Mouse (Mus musculus): ENCODE results near the gene Snrpf.

Snrpf gene

GRCm38 (mm10) chr10:93589281-93589848 lies at the start of gene Snrpf:
Snrpf (minus strand) TSS chr10:93589706.
- DNase-seq (ENCODE audit: low read depth), result peak; percentile 98

DNA sequence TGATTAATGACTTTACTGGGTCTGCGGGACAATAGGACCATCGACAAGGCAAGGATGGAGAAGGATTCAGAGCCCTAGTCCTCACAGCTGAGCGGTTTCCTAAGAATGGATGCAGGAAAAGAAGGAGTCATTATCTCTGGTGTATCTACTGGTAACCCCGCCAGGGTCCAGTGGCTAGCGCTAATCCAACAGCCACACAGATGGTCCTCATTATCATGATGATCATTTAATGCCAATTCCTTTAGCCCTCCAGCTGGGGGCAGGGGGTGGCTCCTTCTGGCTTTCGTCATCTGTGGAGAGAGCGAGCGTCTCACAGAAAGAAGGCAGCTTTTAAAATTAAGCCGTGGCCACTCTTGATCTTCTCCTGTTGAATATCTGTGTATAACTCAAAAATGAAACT lies 46.4 kb upstream of the Snrpf start:
- no peak for DNase-seq (ENCODE audit: low read depth)

- no peak for DNase-seq (ENCODE audit: low read depth)
Measured at GRCm38 (mm10) chr10:93633971-93634370, 44.5 kb upstream of the Snrpf start.

DNA sequence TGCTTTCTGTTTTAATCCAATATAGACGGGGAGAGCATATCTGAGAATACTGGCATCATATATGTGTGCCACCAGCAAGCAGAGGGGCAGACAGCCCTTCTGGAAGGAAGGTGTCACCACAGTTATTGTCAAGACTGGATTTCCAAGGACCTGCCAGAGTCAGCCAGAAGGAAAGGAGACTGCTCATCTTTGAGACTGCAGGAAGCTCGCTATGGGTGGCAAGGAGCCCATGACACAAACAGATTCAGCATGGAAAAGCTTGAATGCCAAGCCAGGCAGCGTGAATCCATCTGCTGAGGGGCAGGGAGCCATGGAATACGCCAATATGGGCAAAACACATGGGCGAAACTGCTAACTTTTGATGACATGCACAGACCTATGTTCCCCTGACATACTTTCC lies 44.1 kb upstream of the Snrpf start:
- no peak for DNase-seq (ENCODE audit: low read depth)

DNA sequence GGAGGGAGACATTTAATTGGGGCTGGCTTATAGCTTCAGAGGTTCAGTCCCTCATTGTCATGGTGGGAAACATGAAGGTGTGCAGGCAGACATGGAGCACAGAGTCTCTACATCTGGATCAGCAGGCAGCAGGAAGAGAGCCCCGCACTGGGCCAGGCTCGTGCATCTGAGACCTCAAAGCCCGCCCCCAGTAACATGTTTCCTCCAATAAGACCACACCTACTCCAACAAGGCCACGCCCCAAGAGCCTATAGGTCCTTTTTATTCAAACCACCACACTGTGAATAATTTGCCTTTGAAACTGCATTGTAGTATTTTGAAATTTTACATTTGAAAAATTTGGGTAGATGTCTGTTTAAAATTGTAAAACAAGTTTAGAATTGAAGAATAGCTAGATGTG lies 42.6 kb upstream of the Snrpf start:
- DNase-seq (ENCODE audit: low read depth), result no peak

GRCm38 (mm10) chr10:93630310-93630709 lies 40.8 kb upstream of the Snrpf start:
- DNase-seq (ENCODE audit: low read depth), result no peak

- DNase-seq (ENCODE audit: low read depth), result no peak
Measured at GRCm38 (mm10) chr10:93624151-93624550, 34.6 kb upstream of the Snrpf start.

DNA sequence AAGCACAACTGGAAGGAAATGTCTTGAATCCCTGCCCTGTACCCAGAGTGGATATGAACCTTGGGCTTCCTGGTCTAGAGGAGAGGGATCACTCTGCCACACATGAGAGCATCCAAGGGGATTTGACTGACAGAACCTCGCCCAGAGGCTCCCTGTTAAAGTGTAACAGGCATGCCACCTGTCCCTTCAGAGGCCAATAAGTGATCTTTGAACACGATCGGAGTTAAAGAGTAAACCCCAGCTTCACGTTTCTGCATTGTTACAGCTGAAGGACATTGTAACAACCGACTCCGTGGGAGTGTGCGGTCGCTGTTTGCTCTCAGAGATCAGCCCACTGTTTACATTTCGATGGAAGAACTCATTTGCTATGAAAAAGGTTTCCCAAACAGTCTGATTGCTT lies 34.2 kb upstream of the Snrpf start:
- no peak for DNase-seq (ENCODE audit: low read depth)

GRCm38 (mm10) chr10:93620438-93621179 lies 31.1 kb upstream of the Snrpf start:
- no peak for DNase-seq (ENCODE audit: low read depth)

GRCm38 (mm10) chr10:93614850-93615249 lies 25.3 kb upstream of the Snrpf start:
- peak; percentile 60 for DNase-seq (ENCODE audit: low read depth)

DNA sequence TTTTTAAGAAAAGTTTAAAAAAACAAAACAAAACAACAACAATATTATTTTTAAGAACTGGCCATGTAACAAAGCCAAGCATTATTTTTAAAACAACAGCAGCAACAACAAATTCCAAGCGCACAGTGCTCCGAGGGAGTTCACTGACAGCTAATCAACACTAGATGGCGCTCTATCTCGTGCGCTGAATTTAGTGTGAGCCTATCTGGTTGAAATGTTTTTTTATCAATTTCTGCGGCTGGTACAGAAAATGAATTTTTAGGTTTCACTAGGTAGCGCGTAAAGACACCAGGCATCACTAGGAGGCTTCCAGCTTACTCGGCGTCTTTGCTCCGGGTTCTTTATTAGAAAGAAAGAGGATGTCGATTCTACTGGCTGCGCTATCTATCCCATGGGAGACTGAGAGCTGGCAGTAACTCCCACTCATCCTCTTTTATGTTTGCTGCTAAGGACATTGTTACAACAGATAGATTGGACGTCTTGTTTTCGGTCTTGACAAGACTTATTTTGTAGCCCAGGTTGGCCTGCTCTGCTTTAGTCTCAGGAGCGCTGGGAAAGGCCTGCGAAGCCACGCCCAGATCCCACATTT lies 22.0 kb upstream of the Snrpf start:
- peak; percentile 76 for DNase-seq (ENCODE audit: low read depth)

GRCm38 (mm10) chr10:93610896-93611295 lies 21.4 kb upstream of the Snrpf start:
- DNase-seq (ENCODE audit: low read depth), result no peak

- DNase-seq (ENCODE audit: low read depth), result no peak
Measured at GRCm38 (mm10) chr10:93609236-93609635, 19.7 kb upstream of the Snrpf start.

GRCm38 (mm10) chr10:93608051-93608450 lies 18.5 kb upstream of the Snrpf start:
- peak; percentile 65 for DNase-seq (ENCODE audit: low read depth)

DNA sequence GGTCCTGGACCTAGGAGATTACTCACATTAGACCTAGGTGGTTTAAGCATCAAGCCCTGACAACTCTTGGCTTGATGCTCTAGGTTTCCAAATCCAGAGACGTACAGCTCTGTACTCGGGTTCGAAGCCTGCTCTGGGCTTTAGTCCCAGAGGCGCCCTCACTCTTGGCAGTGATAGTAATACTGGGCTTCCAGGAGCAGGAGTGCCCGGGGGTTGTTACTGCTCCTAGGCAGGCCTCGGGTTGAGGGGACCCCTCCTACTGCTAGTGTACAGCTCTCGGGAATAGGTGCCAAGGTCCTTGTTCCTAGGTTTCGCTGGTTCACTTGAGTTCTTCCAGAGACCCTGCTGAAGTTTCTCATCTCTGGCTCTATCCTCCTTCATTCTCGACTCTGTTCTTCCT lies 16.8 kb upstream of the Snrpf start:
- no peak for DNase-seq (ENCODE audit: low read depth)

DNA sequence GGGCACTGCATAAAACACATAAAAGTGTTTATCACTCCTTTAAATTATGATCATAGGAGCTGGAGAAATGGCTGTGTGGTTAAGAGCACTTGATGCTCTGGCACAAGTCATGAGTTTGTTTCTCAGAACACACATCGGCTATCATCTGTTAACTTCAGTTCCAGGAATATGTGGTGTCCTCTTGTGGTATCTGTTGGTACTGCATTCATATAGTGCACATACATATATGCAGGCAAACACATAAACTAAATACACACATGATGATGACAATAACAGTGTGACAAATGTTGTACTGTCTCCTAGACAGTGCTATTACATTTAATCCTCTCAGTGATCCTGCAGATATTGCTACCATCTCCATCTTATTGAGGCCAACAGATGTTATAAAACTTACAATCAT lies 13.8 kb upstream of the Snrpf start:
- DNase-seq (ENCODE audit: low read depth), result peak; percentile 30

GRCm38 (mm10) chr10:93602309-93602708 lies 12.8 kb upstream of the Snrpf start:
- no peak for DNase-seq (ENCODE audit: low read depth)

- DNase-seq (ENCODE audit: low read depth), result no peak
Measured at GRCm38 (mm10) chr10:93596641-93597040, 7.1 kb upstream of the Snrpf start.

- DNase-seq (ENCODE audit: low read depth), result no peak
Measured at GRCm38 (mm10) chr10:93595831-93596230, 6.3 kb upstream of the Snrpf start.

DNA sequence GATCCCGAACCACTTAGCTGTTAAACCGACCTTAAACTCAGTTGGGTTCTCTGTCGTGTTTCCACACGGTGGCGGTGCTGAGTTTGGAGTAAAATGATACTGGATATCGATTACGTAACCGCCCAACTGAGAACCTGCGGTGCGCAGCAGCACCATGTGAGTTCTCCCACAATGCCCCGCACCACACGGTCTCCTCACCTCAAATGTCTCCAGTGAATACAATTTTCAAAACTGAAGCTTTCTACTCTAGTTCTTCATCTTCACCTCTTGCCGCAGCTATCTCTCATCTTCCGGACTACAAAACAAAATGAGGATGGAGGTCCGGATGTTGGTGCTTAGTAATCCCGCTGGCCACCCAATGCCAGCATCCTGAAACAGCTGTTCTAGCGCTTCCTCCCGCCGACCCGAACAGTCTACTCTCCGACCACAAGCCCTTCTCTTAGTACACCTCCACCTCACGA lies 4.5 kb upstream of the Snrpf start:
- peak; percentile 94 for DNase-seq (ENCODE audit: low read depth)

DNA sequence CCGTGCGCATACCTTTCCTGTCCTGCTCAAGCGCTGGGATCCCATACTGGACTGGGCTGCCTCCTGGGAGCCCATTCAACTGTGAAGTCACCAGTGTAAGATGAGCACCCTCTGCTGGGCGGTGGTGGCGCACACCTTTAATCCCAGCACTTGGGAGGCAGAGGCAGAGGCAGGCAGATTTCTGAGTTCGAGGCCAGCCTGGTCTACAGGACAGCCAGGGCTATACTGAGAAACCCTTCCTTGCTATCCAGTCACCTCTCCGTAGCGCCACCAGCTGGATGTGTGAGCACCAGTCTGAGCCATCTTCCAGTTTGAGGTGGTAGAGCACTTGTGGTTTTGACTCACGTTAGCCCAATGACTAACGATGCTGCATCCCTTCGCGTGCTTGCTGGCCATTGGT lies 3.0 kb upstream of the Snrpf start:
- DNase-seq (ENCODE audit: low read depth), result peak; percentile 49

DNA sequence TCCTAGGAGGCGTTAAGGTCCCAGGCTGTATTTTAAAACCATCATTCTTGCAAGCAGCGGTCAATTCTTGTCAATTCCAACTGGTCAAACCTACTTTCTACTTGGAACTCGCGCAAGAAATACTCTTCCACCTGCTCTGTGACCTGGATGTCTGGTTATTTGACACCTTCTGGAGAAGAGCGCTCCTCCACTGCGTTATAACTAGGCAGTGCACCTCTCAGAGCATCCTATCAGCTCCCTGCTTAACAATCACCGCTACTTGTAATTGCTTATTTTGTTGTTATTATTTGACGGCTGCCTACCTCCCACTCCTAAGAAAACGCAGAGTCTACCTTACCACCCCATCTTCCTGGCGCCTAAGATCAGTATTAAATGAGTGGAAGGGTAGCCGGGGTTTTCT lies 710 bp downstream of the Snrpf start:
- DNase-seq (ENCODE audit: low read depth), result no peak

DNA sequence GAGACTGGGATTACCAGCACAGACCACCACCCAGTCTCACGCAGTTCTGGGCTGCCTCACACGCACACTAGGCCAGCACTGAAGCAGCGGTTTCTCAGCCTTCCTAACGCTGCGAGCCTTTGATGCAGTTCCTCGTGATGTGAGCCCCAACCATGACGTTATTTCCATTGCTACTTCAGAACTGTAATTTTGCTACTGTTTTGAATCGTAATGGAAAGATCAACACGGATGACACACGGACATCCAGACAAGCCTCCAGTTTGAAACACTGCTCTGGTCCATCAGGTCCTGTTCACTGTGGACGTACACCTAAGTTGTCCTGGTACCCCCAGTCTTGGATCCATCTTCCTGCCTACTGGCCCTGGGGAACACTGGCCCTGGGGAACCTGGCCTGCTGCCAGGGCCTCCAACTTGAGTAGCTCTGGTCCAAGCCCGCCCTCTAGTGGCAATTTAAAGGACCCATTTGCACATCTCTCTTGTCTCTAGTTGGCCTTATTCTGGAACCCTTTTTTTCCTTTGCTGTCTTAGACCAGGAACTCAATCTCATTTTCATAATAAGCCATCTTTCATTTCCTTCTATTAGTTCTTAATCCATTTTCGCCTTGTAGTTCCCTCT lies 12.1 kb downstream of the Snrpf start:
- DNase-seq (ENCODE audit: low read depth), result peak; percentile 83
